Mouse (Mus musculus) liver, embryonic 14.5 days (tissue): ENCODE results near the gene Cntnap5c. TPM values are rescaled to one million over a fixed set of nuclear protein-coding genes. Genes with fewer than 3 reads are reported as not detected.

Experiments used
- ATAC-seq: fragments of 200-750 bp; cut with Nextera tagmentation; 2 replicates; pipeline ENCODE4 v1.8.0; 2017; ENCODE audit warnings: moderate number of reproducible peaks, mild to moderate bottlenecking, moderate library complexity; ENCODE audit not compliant: insufficient read depth
- DNase-seq, 3 experiments: peaks; one replicate each; pipeline ENCODE4 v3.0.0-alpha.2; 2012 to 2013; ENCODE audit warnings: low read depth in 3 of 3, low spot score in 3 of 3
- H3K27ac ChIP-seq: fragments of 300-500 bp; sonication (generic); 2 replicates; pipeline ENCODE4 v1.5.1; 2014; ENCODE audit warnings: moderate library complexity, mild to moderate bottlenecking, control low read depth, inconsistent platforms
- H3K27me3 ChIP-seq: fragments of 300-500 bp; sonication (generic); 2 replicates; pipeline ENCODE4 v1.6.1; 2014; ENCODE audit warnings: mild to moderate bottlenecking, low read length, moderate library complexity; ENCODE audit not compliant: control insufficient read depth, insufficient read depth
- H3K36me3 ChIP-seq: fragments of 300-500 bp; sonication (generic); replicated peaks from 2 replicates; pipeline ENCODE4 v1.6.1; 2014; ENCODE audit warnings: low read depth; ENCODE audit not compliant: control insufficient read depth, insufficient read depth
- H3K4me1 ChIP-seq, 2 experiments: fragments of 200-500 bp in 1 of 2; fragments of 300-500 bp in 1 of 2; sonication (generic) in 1 of 2; replicated peaks; 2 replicates each; pipeline ENCODE4 v1.6.1; 2012 to 2014; ENCODE audit warnings: antibody characterized with exemption in 1 of 2, inconsistent platforms in 1 of 2, low read length in 1 of 2; ENCODE audit not compliant: control insufficient read depth in 2 of 2, insufficient read depth in 2 of 2
- H3K4me2 ChIP-seq: fragments of 300-500 bp; sonication (generic); 2 replicates; pipeline ENCODE4 v1.6.1; 2014; ENCODE audit warnings: low read depth, mild to moderate bottlenecking, control low read depth, moderate library complexity
- H3K4me3 ChIP-seq, 2 experiments: fragments of 200-500 bp in 1 of 2; fragments of 300-500 bp in 1 of 2; sonication (generic) in 1 of 2; 2 replicates each; pipeline ENCODE4 v1.5.1; 2012 to 2014; ENCODE audit warnings: low read depth in 2 of 2, low read length in 2 of 2, mild to moderate bottlenecking in 2 of 2, control low read depth in 1 of 2, inconsistent platforms in 1 of 2, moderate library complexity in 1 of 2; ENCODE audit not compliant: insufficient read depth in 1 of 2
- H3K9ac ChIP-seq: fragments of 300-500 bp; sonication (generic); replicated peaks from 2 replicates; pipeline ENCODE4 v1.6.1; 2014; ENCODE audit warnings: mild to moderate bottlenecking, control low read depth, moderate library complexity
- H3K9me3 ChIP-seq: fragments of 300-500 bp; sonication (generic); 2 replicates; pipeline ENCODE4 v1.6.1; 2016; ENCODE audit warnings: low read length, mixed read lengths; ENCODE audit not compliant: control insufficient read depth
- CTCF ChIP-seq: IDR thresholded peaks from 2 replicates; pipeline ENCODE4 v1.5.1; 2016; ENCODE audit warnings: antibody characterized with exemption, low read depth, control low read depth
- EP300 ChIP-seq: IDR thresholded peaks from 2 replicates; pipeline ENCODE4 v1.6.1; 2016; ENCODE audit warnings: antibody characterized with exemption, low read depth
- whole genome bisulfite sequencing: fragments of 180-500 bp; shearing (Covaris S2); extraction: QIAGEN DNeasy Blood & Tissue Kit; methylation state at CpG from one replicate; pipeline ENCODE4 v1.1.7; 2014; ENCODE audit not compliant: insufficient replicate concordance; 5-methylcytosine and 5-hydroxymethylcytosine counted together
- polyA plus RNA-seq, 2 experiments: library from polyadenylated mRNA; depleted of rRNA in 1 of 2; stranded (reverse) in 1 of 2; unstranded in 1 of 2; fragments of >200 nt; fragmentation: Nextera tagmentation in 1 of 2; extraction: Ambion mirVana in 1 of 2; gene quantifications; 2 replicates each; pipeline versions ENCODE4 v1.2.1 to v1.2.3; 2012 to 2014

The Cntnap5c gene
- polyA plus RNA-seq, 2 experiments: not detected

DNA sequence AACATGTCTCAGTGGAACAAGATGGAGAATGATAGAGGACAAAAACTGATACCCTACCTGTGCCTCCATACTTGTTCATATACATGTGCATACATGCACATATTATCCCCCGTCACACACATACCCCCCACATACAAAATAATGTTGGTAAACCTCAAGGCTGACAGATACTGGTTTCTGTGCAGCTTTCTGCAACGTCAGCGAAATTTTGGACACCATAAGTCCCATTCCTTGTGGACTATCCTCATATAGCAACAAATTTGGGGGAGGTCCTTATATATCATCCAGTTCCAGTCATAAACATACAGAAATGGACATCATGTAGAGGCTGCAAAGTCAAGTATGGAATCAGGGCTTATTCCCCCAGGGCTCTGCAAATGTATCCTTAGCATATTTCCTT lies 338.5 kb downstream of the Cntnap5c start:
- Histone ChIP-seq H3K9me3 (no peaks in the 10 kb centered on the region), H3K27ac (no peak overlapping the region), H3K4me2 (no peak overlapping the region), H3K4me3 (no peak overlapping the region), H3K36me3 (no peaks in the 10 kb centered on the region), H3K27me3 (no peaks in the 10 kb centered on the region), H3K9ac (no peak overlapping the region), H3K4me1 (no peaks in the 10 kb centered on the region)
- ATAC-seq (no peak), DNase-seq (no peak)
- WGBS: 50% methylated on average over 3 of the region's 3 CpGs
- TF ChIP-seq EP300: no peak
- TF ChIP-seq CTCF: no peak

DNA sequence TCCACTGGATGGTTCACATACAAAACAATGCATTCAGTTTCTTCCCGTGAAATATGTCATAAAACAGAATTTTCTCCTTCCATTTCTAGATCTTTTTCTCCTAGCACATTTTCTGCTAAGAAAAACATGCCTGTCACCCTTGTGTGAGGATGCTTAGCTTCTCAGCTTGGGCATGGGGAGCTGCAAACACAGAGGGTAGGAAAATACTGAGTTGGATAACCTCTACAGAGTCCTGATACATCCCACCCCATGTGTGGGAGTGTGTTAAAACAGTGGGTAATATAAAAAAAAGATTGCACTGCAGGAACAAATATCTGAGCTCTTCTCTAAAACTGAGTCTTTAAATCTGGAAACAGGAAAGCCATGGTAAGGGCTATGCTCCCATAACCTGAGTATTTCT lies 339.0 kb downstream of the Cntnap5c start:
- no peaks in the 10 kb centered on the region for H3K4me1 ChIP-seq
- no peak overlapping the region for H3K27ac ChIP-seq
- DNase-seq (no peak), ATAC-seq (no peak)
- H3K9ac ChIP-seq: no peak overlapping the region
- no peaks in the 10 kb centered on the region for H3K27me3 ChIP-seq
- H3K9me3 ChIP-seq: no peaks in the 10 kb centered on the region
- WGBS: 23% methylated on average over 1 of the region's 1 CpGs
- no peak for TF ChIP-seq CTCF
- no peak for TF ChIP-seq EP300
- no peak overlapping the region for H3K4me3 ChIP-seq
- no peaks in the 10 kb centered on the region for H3K36me3 ChIP-seq
- H3K4me2 ChIP-seq: no peak overlapping the region

DNA sequence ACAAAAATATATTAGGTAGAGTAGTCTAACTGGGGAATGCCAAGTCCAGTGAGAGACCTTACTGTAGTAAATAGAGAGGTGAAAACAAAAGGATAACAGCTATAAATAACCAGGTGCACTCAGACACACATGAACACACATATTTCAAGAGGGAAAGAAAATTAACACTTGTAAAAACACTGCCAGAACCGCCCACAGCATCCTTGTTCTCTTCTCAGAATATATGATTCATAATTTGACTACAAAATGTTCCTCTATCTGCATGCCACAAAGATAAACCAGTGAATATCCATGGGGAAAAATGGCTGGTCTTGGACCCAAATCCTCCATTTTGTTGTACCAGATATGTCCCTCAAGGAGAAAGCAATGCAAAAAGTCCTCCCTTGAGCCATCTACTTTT lies 417.8 kb downstream of the Cntnap5c start:
- Histone ChIP-seq H3K27ac (no peak overlapping the region), H3K36me3 (no peaks in the 10 kb centered on the region), H3K4me2 (no peak overlapping the region), H3K9ac (no peak overlapping the region), H3K9me3 (no peaks in the 10 kb centered on the region), H3K4me1 (no peaks in the 10 kb centered on the region), H3K4me3 (no peak overlapping the region), H3K27me3 (no peaks in the 10 kb centered on the region)
- no peak for ATAC-seq
- TF ChIP-seq CTCF: no peak
- no peak for TF ChIP-seq EP300
- DNase-seq: no peak
- 46% methylated on average over 1 of the region's 1 CpGs for WGBS

DNA sequence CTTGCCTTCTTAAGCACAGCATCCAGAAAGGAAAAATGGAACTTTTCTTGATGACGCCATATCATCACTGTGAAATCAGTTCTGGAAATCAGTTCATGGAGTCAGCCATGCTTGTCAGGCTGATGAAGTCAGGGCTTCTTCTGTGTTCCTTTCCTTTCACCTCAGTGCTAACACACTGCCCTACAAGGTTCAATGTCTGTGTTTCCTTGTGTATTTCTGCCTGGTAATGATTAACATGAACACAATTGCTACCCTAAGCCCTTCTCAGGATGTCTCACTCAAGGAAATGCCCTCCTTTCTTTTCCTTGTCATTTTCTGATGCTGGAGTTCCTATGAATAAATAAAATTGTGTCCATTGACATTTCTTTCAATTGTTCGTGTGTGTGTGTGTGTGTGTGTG lies 431.8 kb downstream of the Cntnap5c start:
- ATAC-seq (no peak), DNase-seq (no peak)
- H3K4me2 ChIP-seq: no peak overlapping the region
- TF ChIP-seq CTCF (no peak), EP300 (no peak)
- H3K9ac ChIP-seq: no peak overlapping the region
- H3K27ac ChIP-seq: no peak overlapping the region
- no peaks in the 10 kb centered on the region for H3K36me3 ChIP-seq
- H3K4me3 ChIP-seq: no peak overlapping the region
- no peaks in the 10 kb centered on the region for H3K9me3 ChIP-seq
- no peaks in the 10 kb centered on the region for H3K27me3 ChIP-seq
- no peaks in the 10 kb centered on the region for H3K4me1 ChIP-seq
- 67% methylated on average over 2 of the region's 2 CpGs for WGBS

DNA sequence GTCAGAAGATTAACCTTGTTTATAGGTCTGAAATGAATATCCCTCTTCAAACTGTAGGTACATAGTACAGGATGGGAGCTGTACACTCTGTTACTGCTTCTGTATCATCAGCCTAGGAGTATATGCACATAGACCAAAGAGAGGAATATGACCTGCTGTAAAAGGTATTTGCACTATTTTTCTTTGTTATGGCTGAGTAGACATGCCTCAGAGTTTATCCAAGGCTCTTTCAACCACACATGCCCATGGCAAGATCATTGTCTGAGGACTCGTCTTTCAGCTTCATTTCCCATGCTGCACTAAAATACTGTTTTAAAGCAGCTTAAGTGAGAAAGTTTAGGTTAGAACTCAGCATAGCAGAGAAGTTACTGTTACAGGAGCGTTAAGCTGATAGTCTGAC lies 498.7 kb downstream of the Cntnap5c start:
- H3K27ac ChIP-seq: no peak overlapping the region
- no peaks in the 10 kb centered on the region for H3K27me3 ChIP-seq
- no peaks in the 10 kb centered on the region for H3K9me3 ChIP-seq
- TF ChIP-seq EP300 (no peak), CTCF (no peak)
- H3K4me1 ChIP-seq: no peaks in the 10 kb centered on the region
- H3K4me3 ChIP-seq: no peak overlapping the region
- no peak overlapping the region for H3K9ac ChIP-seq
- DNase-seq (no peak), ATAC-seq (no peak)
- H3K4me2 ChIP-seq: no peak overlapping the region
- no peaks in the 10 kb centered on the region for H3K36me3 ChIP-seq
- WGBS: 55% methylated on average over 2 of the region's 2 CpGs
